Mouse (Mus musculus) heart, adult 10 weeks (tissue): ENCODE data around the gene Olfr1255. TPM values are rescaled to one million over a fixed set of nuclear protein-coding genes. Genes with fewer than 3 reads are reported as not detected.

Experiments used
- polyA plus RNA-seq: library from polyadenylated mRNA; stranded (reverse); fragments of 350-450 nt; fragmentation: Illumina TruSeq; extraction: RNeasy Lipid Tissue Mini Kit (QIAGEN cat#74804); gene quantifications from one replicate; pipeline ENCODE4 v1.2.3, GENCODE M21; 2014; ENCODE audit warnings: low read depth, low replicate concordance

The Olfr1255 gene
- polyA plus RNA-seq: not detected

DNA sequence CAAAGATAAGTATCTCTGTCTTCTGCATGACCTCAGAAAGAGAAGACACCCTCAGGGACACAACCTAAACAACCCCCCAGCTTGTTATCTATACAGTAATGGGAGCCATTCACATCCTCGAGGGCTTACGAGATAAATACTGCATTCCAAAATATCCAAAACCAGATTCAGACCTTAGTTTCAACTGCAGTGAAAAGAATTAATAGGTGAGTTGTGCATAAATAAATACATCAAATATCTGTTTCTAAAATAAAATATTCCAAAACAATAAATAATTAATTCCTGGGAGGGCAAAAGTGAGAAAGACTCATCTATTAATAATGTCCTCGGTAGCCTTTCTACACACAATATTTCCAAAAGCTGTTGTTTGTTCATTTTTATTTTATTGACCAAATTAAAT lies at the start of gene Olfr1255:
TSS of gene Olfr1255 (plus strand) at position 301 of the 400 bp plus-strand sequence.

DNA sequence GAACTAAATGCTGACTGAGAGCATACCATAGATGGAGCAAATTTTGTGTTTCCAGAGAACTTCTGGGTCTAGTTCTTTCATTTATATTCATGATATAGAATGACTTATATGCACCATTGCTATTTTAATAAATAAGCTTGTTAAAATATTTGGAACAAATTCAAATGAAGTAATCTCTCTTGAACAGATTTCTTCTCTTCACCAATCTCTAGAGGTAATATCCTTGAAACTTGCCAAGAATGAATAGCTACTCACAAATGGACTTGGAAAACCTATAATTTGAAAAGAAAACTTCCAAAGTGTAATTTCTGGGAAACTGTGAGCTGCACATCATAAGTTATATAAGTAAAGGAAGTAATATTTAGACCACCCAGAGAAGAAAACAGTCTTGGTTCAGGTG lies 18.3 kb upstream of the Olfr1255 start, which contains the start of gene Olfr1254:
TSS of gene Olfr1254 (minus strand) at position 101 of the 400 bp plus-strand sequence.

DNA sequence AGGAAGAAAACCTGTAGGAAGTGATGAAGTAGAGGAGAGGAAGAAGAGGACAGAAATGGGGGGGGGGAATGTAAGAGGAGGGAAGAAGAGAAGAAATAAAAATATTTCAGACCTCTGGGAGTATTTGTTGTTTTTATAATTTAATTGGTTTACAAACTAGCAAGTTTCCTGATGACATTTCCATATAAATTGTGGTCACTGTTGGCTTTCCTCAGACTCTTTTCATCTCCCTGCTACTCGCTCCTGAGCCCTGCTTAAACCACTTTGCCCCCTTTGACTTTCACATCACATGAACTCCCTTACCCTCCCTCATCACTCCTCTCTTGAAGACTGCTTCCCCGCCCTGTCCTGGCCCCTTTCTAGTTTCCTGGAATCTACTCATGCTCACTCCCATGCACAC lies 29.6 kb downstream of the Olfr1255 start, which contains the start of gene Olfr1256:
TSS of gene Olfr1256 (minus strand) at position 101 of the 400 bp plus-strand sequence.

DNA sequence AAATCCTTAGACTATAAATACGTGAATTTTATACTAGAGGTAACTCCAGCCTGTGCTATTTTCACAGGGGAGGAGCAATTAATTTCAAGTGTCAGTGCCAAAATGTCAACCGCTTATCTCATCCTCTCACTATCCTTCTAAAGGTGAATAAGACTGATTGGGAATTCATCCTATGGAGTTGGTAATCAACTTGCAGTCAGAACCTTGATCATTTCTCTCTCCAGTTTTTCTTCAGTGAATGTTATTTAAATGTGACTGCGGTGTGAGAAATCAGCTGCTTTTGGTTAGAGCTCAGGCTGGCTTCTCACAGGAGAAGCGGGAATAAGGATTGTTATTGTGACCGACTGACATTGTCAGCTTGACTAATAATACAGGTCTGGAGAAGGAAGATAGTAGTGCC lies 36.3 kb downstream of the Olfr1255 start, which contains the start of gene Olfr48:
TSS of gene Olfr48 (minus strand) at position 101 of the 400 bp plus-strand sequence.

Other genes with a start within 250 kb of the Olfr1255 start
- not detected for gene Olfr1245, start 233.6 kb upstream of the Olfr1255 start, polyA plus RNA-seq
- gene Olfr1246, start 218.9 kb upstream of the Olfr1255 start, polyA plus RNA-seq: not detected
- not detected for gene Olfr1247, start 197.9 kb upstream of the Olfr1255 start, polyA plus RNA-seq
- gene Olfr1248, start 193.8 kb upstream of the Olfr1255 start, polyA plus RNA-seq: not detected
- gene Olfr1249, start 177.1 kb upstream of the Olfr1255 start, polyA plus RNA-seq: not detected
- gene Olfr1250, start 150.6 kb upstream of the Olfr1255 start, polyA plus RNA-seq: not detected
- not detected for gene Olfr1251, start 140.1 kb upstream of the Olfr1255 start, polyA plus RNA-seq
- not detected for gene Olfr1252, start 87.0 kb upstream of the Olfr1255 start, polyA plus RNA-seq
- gene Olfr1253, start 55.0 kb upstream of the Olfr1255 start, polyA plus RNA-seq: not detected
- not detected for gene Olfr1254, start 18.4 kb upstream of the Olfr1255 start, polyA plus RNA-seq
- gene Olfr1256, start 29.5 kb downstream of the Olfr1255 start, polyA plus RNA-seq: not detected
- not detected for gene Olfr48, start 36.2 kb downstream of the Olfr1255 start, polyA plus RNA-seq
- gene Olfr1257, start 66.4 kb downstream of the Olfr1255 start, polyA plus RNA-seq: not detected
- gene Olfr1258, start 115.3 kb downstream of the Olfr1255 start, polyA plus RNA-seq: not detected
- gene Olfr1259, start 136.6 kb downstream of the Olfr1255 start, polyA plus RNA-seq: not detected
- gene Olfr1260, start 162.3 kb downstream of the Olfr1255 start, polyA plus RNA-seq: not detected
- gene Olfr1261, start 179.2 kb downstream of the Olfr1255 start, polyA plus RNA-seq: not detected
- gene Olfr1262, start 188.1 kb downstream of the Olfr1255 start, polyA plus RNA-seq: not detected
- gene Olfr1263, start 200.1 kb downstream of the Olfr1255 start, polyA plus RNA-seq: not detected
- not detected for gene Olfr1264, start 213.5 kb downstream of the Olfr1255 start, polyA plus RNA-seq
- gene Olfr1265, start 223.3 kb downstream of the Olfr1255 start, polyA plus RNA-seq: not detected